Mouse (Mus musculus): ENCODE measurements at regions not wholly inside any gene's neighbourhood (a gene's known extent, or its start where the extent isn't known, plus 50 kb on each side); places are given as distances from the start of the nearest gene placed in this dataset.

DNA sequence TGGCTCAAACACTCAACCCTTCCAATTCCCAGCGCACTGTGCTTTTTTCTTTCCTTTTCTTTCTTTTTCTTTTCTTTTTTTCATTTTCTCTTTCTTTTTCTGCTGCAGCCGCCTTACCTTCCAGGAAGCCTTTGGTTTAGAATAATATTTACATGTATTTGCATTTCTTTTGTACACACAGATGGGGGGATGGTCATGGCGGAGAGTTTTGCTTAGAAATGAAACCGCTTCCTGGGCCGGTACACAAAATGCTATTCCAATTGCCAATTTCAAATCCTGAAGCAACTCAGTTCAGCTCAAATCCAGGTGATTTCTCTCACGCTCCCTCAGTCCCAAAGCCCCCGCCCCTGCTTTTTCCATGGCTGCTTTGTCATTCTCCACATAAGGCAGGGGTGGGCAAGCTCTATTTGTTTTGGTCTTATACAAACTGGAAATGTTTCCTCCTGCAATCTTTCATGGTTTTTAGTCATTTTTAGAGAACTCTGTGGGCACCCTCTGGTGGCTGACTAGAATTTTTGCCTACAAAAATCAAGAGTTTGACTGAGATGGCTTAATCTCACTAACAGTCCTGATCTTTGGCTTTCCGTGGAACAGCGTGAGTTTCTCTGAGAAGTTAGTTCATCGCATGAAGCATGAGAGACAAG lies 149.4 kb upstream of the Egln3 start:
- 73% methylated on average over 10 of the region's 10 CpGs for WGBS
- DNase-seq (ENCODE audit: low spot score) (no peak), ATAC-seq (ENCODE audit: insufficient read depth, low FRiP score, low TSS enrichment) (no peak)
- H3K4me1 ChIP-seq (ENCODE audit: control insufficient read depth, insufficient read depth, low read length) = peaks cover 20% of the 10 kb centered on the region
- no peak overlapping the region for H3K9ac ChIP-seq (ENCODE audit: low read length)
- H3K4me3 ChIP-seq (ENCODE audit: low read depth, low read length) = no peak overlapping the region
- no peak overlapping the region for H3K4me2 ChIP-seq (ENCODE audit: low read depth)
- no peaks in the 10 kb centered on the region for H3K9me3 ChIP-seq (ENCODE audit: control insufficient read depth, low read length)
- no peak overlapping the region for H3K27ac ChIP-seq (ENCODE audit: low read depth, low read length)
- no peaks in the 10 kb centered on the region for H3K36me3 ChIP-seq (ENCODE audit: control insufficient read depth, insufficient read depth, low read length)
- H3K27me3 ChIP-seq (ENCODE audit: control insufficient read depth, insufficient read depth, low read length) = no peaks in the 10 kb centered on the region

DNA sequence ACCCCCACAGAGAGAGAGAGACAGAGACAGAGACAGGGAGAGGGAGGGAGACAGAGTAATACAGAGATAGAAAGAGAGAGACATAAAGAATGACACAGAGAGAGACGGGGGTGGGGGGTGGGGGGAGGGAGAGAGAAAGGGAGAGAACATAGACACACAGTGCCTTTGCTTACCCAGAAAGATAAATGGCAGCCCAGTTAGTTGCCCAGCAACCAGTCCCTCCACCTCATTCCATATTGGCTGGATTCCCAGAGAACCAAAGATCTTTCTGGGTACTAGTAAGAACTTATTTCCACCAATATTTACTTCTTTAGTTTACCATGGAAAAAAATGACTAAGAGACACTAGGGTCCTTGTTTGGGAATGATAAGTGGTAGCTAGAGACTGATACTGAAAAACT lies 146.6 kb upstream of the Egln3 start:
- ATAC-seq (ENCODE audit: insufficient read depth, low FRiP score, low TSS enrichment) = no peak
- DNase-seq (ENCODE audit: low spot score) = peak; percentile 32
- Histone ChIP-seq H3K36me3 (ENCODE audit: control insufficient read depth, insufficient read depth, low read length) (no peaks in the 10 kb centered on the region), H3K4me1 (ENCODE audit: control insufficient read depth, insufficient read depth, low read length) (peaks cover 20% of the 10 kb centered on the region), H3K27me3 (ENCODE audit: control insufficient read depth, insufficient read depth, low read length) (no peaks in the 10 kb centered on the region), H3K4me2 (ENCODE audit: low read depth) (no peak overlapping the region), H3K9me3 (ENCODE audit: control insufficient read depth, low read length) (no peaks in the 10 kb centered on the region), H3K27ac (ENCODE audit: low read depth, low read length) (no peak overlapping the region), H3K9ac (ENCODE audit: low read length) (no peak overlapping the region), H3K4me3 (ENCODE audit: low read depth, low read length) (no peak overlapping the region)
- WGBS = 27% methylated on average over 1 of the region's 1 CpGs

DNA sequence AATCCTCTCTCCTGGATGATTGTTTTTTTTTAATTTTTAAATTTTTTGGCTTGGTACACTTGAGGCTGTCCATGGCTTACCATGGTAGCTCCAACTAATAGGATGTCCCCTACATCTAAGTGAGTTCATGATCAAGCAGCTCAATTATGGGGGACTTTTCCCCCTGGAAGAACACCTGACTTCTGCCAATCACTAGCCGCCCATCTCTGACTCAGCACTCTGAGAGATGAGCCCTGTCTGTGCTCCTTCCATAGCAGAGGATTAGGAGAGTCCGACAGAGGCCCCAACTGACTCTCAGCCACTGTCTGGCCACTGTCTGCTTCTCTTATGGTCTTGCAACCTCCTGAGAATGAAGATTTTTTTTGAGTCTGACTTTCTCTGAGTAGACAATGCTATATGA lies 145.7 kb upstream of the Egln3 start:
- DNase-seq (ENCODE audit: low spot score) (no peak), ATAC-seq (ENCODE audit: insufficient read depth, low FRiP score, low TSS enrichment) (no peak)
- no peak overlapping the region for H3K4me2 ChIP-seq (ENCODE audit: low read depth)
- H3K27ac ChIP-seq (ENCODE audit: low read depth, low read length) = no peak overlapping the region
- H3K4me3 ChIP-seq (ENCODE audit: low read depth, low read length) = no peak overlapping the region
- H3K9me3 ChIP-seq (ENCODE audit: control insufficient read depth, low read length) = no peaks in the 10 kb centered on the region
- H3K36me3 ChIP-seq (ENCODE audit: control insufficient read depth, insufficient read depth, low read length) = no peaks in the 10 kb centered on the region
- 77% methylated on average over 2 of the region's 2 CpGs for WGBS
- H3K9ac ChIP-seq (ENCODE audit: low read length) = no peak overlapping the region
- peaks cover 15% of the 10 kb centered on the region for H3K4me1 ChIP-seq (ENCODE audit: control insufficient read depth, insufficient read depth, low read length)
- H3K27me3 ChIP-seq (ENCODE audit: control insufficient read depth, insufficient read depth, low read length) = no peaks in the 10 kb centered on the region

DNA sequence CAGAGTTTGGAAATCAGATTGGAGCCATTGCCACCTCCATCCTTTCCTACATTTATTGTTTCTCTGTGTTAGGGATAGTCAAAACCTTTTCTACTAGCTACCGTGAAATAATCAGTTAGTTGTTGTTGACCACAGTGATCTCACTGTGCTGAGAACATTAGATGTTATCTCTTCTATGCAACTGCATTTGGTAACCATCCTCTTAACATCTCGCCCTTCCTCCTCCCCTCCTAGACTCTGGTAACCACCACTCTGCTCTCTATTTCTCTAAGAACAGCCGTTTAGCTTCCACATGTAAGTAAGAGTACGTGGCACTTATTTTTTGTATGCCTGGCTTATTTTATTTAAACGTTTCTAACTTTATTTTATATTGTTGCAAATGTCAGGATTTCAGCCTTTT lies 139.8 kb upstream of the Egln3 start:
- DNase-seq (ENCODE audit: low spot score) = no peak
- no peaks in the 10 kb centered on the region for H3K36me3 ChIP-seq (ENCODE audit: control insufficient read depth, insufficient read depth, low read length)
- H3K4me2 ChIP-seq (ENCODE audit: low read depth) = no peak overlapping the region
- 87% methylated on average over 5 of the region's 5 CpGs for WGBS
- H3K4me1 ChIP-seq (ENCODE audit: control insufficient read depth, insufficient read depth, low read length) = no peaks in the 10 kb centered on the region
- no peak overlapping the region for H3K27ac ChIP-seq (ENCODE audit: low read depth, low read length)
- no peak overlapping the region for H3K4me3 ChIP-seq (ENCODE audit: low read depth, low read length)
- H3K9ac ChIP-seq (ENCODE audit: low read length) = no peak overlapping the region
- no peaks in the 10 kb centered on the region for H3K9me3 ChIP-seq (ENCODE audit: control insufficient read depth, low read length)
- no peak for ATAC-seq (ENCODE audit: insufficient read depth, low FRiP score, low TSS enrichment)
- no peaks in the 10 kb centered on the region for H3K27me3 ChIP-seq (ENCODE audit: control insufficient read depth, insufficient read depth, low read length)

DNA sequence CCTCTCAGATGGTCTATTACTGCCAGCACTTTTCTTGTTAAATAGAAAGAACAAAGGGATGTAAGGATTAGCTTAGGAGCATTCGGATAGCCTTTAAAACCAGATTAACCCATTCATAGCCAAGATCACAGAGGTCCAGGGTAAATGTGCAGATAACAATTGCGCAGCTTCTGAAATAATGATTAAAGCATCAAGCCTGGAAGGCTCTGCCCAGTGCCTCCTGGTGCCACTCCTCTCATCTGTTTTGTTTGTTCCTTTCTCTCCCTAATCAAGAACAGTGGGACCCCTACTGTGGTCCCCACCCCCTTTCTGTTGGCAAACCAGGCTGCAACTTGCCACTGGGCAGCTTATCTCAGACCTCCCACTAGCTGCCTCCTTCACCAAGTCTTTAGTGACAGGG lies 131.8 kb upstream of the Egln3 start:
- Histone ChIP-seq H3K4me1 (ENCODE audit: control insufficient read depth, insufficient read depth, low read length) (no peaks in the 10 kb centered on the region), H3K27me3 (ENCODE audit: control insufficient read depth, insufficient read depth, low read length) (no peaks in the 10 kb centered on the region), H3K36me3 (ENCODE audit: control insufficient read depth, insufficient read depth, low read length) (no peaks in the 10 kb centered on the region), H3K9ac (ENCODE audit: low read length) (no peak overlapping the region), H3K4me3 (ENCODE audit: low read depth, low read length) (no peak overlapping the region), H3K9me3 (ENCODE audit: control insufficient read depth, low read length) (no peaks in the 10 kb centered on the region), H3K4me2 (ENCODE audit: low read depth) (no peak overlapping the region), H3K27ac (ENCODE audit: low read depth, low read length) (no peak overlapping the region)
- no peak for DNase-seq (ENCODE audit: low spot score)
- 16% methylated on average over 2 of the region's 2 CpGs for WGBS
- ATAC-seq (ENCODE audit: insufficient read depth, low FRiP score, low TSS enrichment) = no peak

DNA sequence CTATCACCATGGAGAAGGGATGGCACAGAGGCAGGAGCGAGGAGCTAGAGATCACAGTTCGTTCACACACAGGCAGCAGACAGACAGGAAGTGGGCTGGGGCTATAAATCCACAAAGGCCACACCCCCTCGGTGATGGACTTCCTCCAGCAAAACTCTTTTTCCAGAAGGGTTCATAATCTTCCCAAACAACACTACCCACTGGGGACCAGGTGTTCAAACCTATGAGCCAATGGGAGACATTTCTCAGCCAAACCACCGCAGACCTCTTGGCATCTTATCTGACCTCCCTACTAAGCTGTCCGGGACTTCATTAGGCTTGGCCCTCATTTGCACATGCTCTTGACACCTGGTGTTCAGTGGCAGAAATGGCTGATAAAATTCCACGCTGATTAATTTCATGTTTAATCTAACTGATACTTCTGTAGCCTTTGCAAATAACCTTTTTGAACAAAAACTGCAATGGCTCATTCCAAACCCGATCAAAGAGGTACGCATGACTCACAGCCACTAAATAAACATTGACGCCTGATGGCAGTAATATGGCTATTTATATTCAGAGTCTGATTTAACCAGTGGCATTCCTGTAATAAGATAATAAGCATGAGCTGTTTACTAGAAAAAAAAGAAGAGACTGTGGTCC lies 131.0 kb upstream of the Egln3 start:
- DNase-seq (ENCODE audit: low spot score) (no peak), ATAC-seq (ENCODE audit: insufficient read depth, low FRiP score, low TSS enrichment) (no peak; the same call in 1 of the 2 replicates)
- H3K4me2 ChIP-seq (ENCODE audit: low read depth) = no peak overlapping the region
- H3K9me3 ChIP-seq (ENCODE audit: control insufficient read depth, low read length) = no peaks in the 10 kb centered on the region
- no peak overlapping the region for H3K27ac ChIP-seq (ENCODE audit: low read depth, low read length)
- 60% methylated on average over 9 of the region's 9 CpGs for WGBS
- no peak overlapping the region for H3K9ac ChIP-seq (ENCODE audit: low read length)
- H3K4me1 ChIP-seq (ENCODE audit: control insufficient read depth, insufficient read depth, low read length) = no peaks in the 10 kb centered on the region
- H3K27me3 ChIP-seq (ENCODE audit: control insufficient read depth, insufficient read depth, low read length) = no peaks in the 10 kb centered on the region
- no peaks in the 10 kb centered on the region for H3K36me3 ChIP-seq (ENCODE audit: control insufficient read depth, insufficient read depth, low read length)
- H3K4me3 ChIP-seq (ENCODE audit: low read depth, low read length) = no peak overlapping the region

DNA sequence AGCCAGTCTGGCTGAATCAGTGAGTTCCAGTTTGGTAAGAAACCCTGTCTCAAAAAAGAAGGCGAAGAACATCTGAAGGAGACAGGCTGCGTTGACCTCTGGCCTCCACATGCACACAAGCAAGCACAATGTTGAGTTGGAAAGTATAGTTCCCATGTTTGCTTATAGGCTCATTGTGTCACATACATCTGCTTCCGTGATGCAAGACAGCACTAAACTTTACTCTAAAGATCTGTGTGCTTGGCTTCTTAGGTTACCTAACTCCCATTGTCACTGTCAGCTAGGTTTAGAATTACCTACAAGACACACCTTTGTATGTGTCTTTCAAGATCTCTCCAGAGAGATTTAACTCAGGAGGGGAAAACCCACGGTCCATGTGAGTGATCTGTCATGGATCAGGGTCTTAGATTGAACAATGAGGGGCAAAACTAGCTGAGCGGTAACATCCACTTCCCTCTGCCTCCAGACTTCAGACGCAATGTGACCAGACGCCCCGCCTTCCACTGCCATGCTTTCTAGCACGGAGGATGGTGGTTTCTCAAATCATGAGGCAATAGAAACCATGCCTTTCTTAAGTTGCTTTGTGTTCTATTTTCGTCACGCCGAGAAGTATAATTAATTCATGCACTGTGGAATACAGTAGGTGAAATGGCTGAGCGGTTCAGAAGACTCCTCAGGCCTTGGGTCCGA lies 130.1 kb upstream of the Egln3 start:
- DNase-seq (ENCODE audit: low spot score) = no peak
- H3K4me3 ChIP-seq (ENCODE audit: low read depth, low read length) = no peak overlapping the region
- H3K4me2 ChIP-seq (ENCODE audit: low read depth) = no peak overlapping the region
- H3K4me1 ChIP-seq (ENCODE audit: control insufficient read depth, insufficient read depth, low read length) = no peaks in the 10 kb centered on the region
- no peaks in the 10 kb centered on the region for H3K36me3 ChIP-seq (ENCODE audit: control insufficient read depth, insufficient read depth, low read length)
- no peak for ATAC-seq (ENCODE audit: insufficient read depth, low FRiP score, low TSS enrichment)
- WGBS = 89% methylated on average over 14 of the region's 14 CpGs
- no peak overlapping the region for H3K27ac ChIP-seq (ENCODE audit: low read depth, low read length)
- no peak overlapping the region for H3K9ac ChIP-seq (ENCODE audit: low read length)
- no peaks in the 10 kb centered on the region for H3K9me3 ChIP-seq (ENCODE audit: control insufficient read depth, low read length)
- H3K27me3 ChIP-seq (ENCODE audit: control insufficient read depth, insufficient read depth, low read length) = no peaks in the 10 kb centered on the region

DNA sequence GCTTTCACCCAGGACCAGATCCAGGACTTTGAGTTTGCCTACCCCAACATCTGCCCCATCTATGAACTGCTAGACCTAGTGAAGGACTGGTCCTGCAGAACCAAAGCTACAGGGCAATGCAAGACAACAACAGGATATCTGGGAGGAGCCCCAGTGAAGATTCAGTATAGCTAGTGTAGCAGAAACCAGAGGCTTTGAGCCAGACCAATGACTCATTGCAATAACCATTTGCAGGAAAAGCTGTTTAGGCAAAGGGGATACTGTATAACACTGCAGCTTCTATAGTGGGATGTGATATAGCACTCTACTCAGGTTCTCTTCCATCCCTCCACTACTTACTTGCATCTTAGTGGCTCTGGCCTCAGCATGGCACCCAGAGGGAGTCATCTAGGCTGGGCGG lies 123.8 kb upstream of the Egln3 start:
- 60% methylated on average over 1 of the region's 1 CpGs for WGBS
- Histone ChIP-seq H3K9me3 (ENCODE audit: control insufficient read depth, low read length) (no peaks in the 10 kb centered on the region), H3K9ac (ENCODE audit: low read length) (no peak overlapping the region), H3K4me1 (ENCODE audit: control insufficient read depth, insufficient read depth, low read length) (no peaks in the 10 kb centered on the region), H3K27ac (ENCODE audit: low read depth, low read length) (no peak overlapping the region), H3K4me3 (ENCODE audit: low read depth, low read length) (no peak overlapping the region), H3K4me2 (ENCODE audit: low read depth) (no peak overlapping the region), H3K27me3 (ENCODE audit: control insufficient read depth, insufficient read depth, low read length) (no peaks in the 10 kb centered on the region), H3K36me3 (ENCODE audit: control insufficient read depth, insufficient read depth, low read length) (no peaks in the 10 kb centered on the region)
- ATAC-seq (ENCODE audit: insufficient read depth, low FRiP score, low TSS enrichment) (no peak), DNase-seq (ENCODE audit: low spot score) (no peak)

DNA sequence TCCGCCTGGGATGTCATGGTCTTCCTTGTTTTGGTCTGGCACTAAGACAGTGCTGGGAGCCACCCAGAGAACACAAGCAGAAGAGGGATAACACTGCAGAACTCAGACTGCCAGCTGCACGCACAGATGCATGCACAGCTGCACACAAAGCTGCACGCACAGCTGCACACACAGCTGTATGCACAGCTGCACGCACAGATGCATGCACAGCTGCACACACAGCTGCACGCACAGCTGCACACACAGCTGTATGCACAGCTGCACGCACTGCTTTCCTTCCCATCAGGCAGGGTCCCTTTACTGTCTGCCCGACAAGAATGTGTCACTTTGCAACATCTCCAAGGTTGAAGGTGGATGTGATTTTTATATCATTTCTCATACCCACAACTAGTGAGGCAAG lies 122.9 kb upstream of the Egln3 start:
- Histone ChIP-seq H3K4me3 (ENCODE audit: low read depth, low read length) (no peak overlapping the region), H3K36me3 (ENCODE audit: control insufficient read depth, insufficient read depth, low read length) (no peaks in the 10 kb centered on the region), H3K4me1 (ENCODE audit: control insufficient read depth, insufficient read depth, low read length) (no peaks in the 10 kb centered on the region), H3K27me3 (ENCODE audit: control insufficient read depth, insufficient read depth, low read length) (no peaks in the 10 kb centered on the region), H3K9me3 (ENCODE audit: control insufficient read depth, low read length) (no peaks in the 10 kb centered on the region), H3K4me2 (ENCODE audit: low read depth) (no peak overlapping the region), H3K27ac (ENCODE audit: low read depth, low read length) (no peak overlapping the region), H3K9ac (ENCODE audit: low read length) (no peak overlapping the region)
- ATAC-seq (ENCODE audit: insufficient read depth, low FRiP score, low TSS enrichment) (no peak), DNase-seq (ENCODE audit: low spot score) (no peak)
- 88% methylated on average over 7 of the region's 7 CpGs for WGBS
